Mouse (Mus musculus) layer of hippocampus, postnatal 10 days (tissue): ENCODE data around the gene Micall1. TPM values are rescaled to one million over a fixed set of nuclear protein-coding genes. Genes with fewer than 3 reads are reported as not detected.

Experiments used
- DNase-seq, 2 experiments: peaks; one replicate each; pipeline ENCODE4 v3.0.0; 2021; ENCODE audit warnings: low spot score in 2 of 2
- total RNA-seq, 2 experiments: library from RNA; stranded (reverse); gene quantifications; 2 replicates each; pipeline ENCODE4 v1.2.3; 2021

Gene Micall1
- total RNA-seq, 2 experiments from 2014 or later: 30.4 to 33.0 TPM

- DNase-seq: no peak
Observed at GRCm38 (mm10) chr15:79096556-79096955, 12.1 kb upstream of the Micall1 start.

DNA sequence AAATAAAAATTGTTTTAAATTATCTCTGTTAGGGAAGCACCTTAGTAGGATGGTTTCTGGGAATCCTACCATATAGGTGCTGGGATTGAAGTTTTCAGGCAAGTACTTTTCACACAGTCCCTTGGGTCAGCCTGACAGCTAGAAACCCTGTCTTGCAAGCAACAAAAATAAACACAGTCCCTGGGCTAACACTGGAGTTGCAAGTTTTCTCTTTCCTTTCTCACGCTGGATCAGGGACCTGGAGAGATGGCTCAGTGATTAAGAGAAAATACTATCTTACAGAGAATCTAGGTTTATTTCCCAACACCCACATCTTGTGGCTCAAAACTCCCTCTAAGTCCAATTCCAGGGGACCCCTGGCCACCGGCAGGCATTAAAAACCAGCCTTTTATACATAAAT lies 11.6 kb upstream of the Micall1 start:
- DNase-seq: no peak

- DNase-seq: peak; percentile 51 to 65
Observed at GRCm38 (mm10) chr15:79097611-79098025, 11.1 kb upstream of the Micall1 start.

GRCm38 (mm10) chr15:79098220-79098619 lies 10.5 kb upstream of the Micall1 start:
- DNase-seq: no peak

- DNase-seq: no peak
Observed at GRCm38 (mm10) chr15:79098868-79099267, 9.8 kb upstream of the Micall1 start.

GRCm38 (mm10) chr15:79099456-79099855 lies 9.2 kb upstream of the Micall1 start:
- DNase-seq: no peak

- DNase-seq: no peak
Observed at GRCm38 (mm10) chr15:79100391-79100790, 8.3 kb upstream of the Micall1 start.

GRCm38 (mm10) chr15:79101531-79101930 lies 7.2 kb upstream of the Micall1 start:
- no peak for DNase-seq

DNA sequence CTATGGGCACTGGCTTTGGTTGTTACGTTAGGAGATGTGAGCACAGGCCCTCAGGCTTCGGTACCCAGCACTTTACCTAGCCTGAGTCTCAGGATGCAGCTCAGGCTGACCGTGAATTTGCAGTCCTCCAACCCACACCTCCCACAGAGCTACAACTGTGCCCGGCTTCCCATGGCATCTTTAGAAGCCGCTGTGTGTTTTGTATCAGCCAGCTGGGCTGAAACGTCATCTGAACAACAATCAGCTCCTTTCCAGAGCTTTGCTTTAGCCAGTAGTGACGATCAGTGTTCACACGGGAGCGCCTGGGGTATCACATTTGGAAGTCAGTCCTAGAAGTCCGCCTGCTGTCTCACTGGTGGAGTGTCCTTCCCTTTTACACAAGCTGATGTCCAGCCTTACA lies 5.4 kb upstream of the Micall1 start:
- peak in 1 of 2 experiments; percentile 9 for DNase-seq

- no peak for DNase-seq
Observed at GRCm38 (mm10) chr15:79105804-79106203, 2.9 kb upstream of the Micall1 start.

DNA sequence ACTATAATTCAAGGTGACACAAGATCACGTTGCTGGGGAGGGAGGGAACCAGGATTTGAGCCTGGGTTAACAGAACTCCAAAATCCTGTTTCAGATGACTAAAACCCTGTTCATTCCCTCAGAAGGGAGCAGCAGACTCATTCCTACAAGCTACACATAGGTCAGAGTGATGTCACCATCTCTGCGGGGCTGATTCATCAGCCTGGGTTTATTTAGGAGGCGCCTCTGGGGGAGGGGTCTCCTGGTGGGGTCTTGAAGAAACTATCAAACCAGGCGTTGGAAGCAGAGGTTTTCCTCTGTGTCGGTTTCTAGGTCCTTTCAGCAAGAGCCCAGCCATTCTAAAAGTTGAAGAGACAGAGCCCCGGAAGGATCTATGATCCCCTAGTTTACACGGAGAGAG lies 732 bp upstream of the Micall1 start:
- no peak for DNase-seq

GRCm38 (mm10) chr15:79109321-79109934 lies 730 bp downstream of the Micall1 start:
- peak; percentile 47 to 61 for DNase-seq

DNA sequence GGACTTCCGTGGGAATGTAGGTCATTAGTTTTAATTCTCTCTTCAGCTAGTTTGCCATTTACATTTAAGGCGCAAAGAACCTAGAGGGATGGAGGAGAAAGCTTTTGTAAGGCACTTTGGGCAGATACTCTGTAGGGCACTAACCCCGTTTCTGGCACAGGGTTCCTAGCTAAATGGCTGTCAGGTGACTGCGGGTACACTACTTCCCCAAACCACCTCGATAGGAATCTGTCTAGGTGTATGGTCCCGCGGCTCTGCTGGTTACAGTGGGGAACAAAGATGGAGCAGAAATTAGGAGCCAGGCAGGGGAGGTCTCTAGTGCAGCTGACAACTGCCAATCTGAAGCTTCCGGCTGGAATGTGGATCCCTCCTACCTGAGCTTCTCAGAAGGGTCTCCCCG lies 1.3 kb downstream of the Micall1 start:
- DNase-seq: no peak

DNA sequence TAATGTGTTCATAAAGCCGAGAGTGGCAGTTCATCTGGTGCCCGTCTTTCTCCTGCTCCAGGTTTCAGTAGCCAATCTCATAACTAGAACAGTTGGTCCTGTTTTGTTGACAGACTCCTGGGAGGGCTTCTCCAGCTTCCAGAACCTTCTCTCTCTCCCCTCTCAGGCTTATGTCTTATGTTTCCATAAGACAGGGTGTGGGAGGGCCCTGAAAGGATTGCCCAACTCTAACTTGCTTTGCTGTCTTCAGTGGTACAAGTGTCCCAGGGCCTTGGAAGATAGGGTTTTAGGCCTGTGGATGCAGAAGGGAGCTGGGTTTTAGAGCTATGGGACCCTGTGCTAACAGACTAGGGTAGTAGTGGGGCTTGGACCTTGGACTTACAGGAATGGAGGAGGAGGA lies 1.8 kb downstream of the Micall1 start:
- DNase-seq: no peak

- no peak for DNase-seq
Observed at GRCm38 (mm10) chr15:79111774-79112173, 3.1 kb downstream of the Micall1 start.

GRCm38 (mm10) chr15:79115276-79115675 lies 6.6 kb downstream of the Micall1 start:
- no peak for DNase-seq

GRCm38 (mm10) chr15:79119491-79119890 lies 10.8 kb downstream of the Micall1 start:
- no peak for DNase-seq

- no peak for DNase-seq
Observed at GRCm38 (mm10) chr15:79122119-79122518, 13.4 kb downstream of the Micall1 start.

DNA sequence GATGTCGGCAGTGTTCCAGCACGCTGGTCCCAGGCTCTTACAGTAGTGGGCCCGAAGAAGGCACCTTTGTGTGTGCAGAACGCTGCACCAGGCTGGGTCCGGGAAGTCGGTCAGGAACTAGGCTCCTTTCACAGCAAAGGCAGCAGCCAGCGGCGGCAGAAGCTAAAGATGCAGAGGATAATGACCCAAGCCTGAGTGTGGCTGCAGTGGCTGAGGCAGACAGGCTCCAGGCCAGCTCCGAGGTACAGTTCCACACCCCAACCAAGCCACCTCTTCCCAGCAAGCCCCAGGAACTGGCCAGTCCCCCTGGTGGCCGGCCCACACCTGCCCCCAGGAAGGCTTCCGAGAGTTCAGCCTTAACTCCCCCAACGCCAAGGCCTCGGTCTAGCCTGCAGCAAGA lies 13.8 kb downstream of the Micall1 start:
- no peak for DNase-seq

GRCm38 (mm10) chr15:79123751-79124150 lies 15.1 kb downstream of the Micall1 start:
- DNase-seq: no peak

DNA sequence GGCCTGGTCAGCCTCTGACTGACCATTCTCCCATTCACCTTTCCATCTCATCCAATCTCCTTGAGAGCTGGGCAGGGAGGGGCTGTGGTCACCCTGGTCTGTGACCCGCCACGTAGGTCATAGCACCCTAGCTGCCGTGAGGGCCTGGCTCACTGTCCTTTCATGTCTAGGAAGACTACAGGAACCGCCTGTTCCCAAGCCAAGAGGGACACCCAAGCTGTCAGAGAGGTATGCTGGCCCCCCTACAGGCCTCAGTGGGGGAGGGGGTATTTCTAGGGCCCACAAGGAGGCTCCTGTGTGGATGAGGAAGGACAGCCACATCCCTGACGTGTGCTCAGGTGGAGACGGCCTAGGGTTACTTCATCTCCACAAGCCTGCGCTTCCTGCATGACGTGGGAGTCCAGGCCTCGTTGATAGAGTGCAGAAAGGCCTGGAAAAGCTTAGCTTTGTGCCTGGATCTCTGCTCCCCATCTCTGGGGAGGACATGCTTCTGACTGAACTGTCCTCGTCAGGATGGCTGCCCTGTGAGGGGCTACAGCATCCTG lies 15.7 kb downstream of the Micall1 start:
- no peak for DNase-seq

DNA sequence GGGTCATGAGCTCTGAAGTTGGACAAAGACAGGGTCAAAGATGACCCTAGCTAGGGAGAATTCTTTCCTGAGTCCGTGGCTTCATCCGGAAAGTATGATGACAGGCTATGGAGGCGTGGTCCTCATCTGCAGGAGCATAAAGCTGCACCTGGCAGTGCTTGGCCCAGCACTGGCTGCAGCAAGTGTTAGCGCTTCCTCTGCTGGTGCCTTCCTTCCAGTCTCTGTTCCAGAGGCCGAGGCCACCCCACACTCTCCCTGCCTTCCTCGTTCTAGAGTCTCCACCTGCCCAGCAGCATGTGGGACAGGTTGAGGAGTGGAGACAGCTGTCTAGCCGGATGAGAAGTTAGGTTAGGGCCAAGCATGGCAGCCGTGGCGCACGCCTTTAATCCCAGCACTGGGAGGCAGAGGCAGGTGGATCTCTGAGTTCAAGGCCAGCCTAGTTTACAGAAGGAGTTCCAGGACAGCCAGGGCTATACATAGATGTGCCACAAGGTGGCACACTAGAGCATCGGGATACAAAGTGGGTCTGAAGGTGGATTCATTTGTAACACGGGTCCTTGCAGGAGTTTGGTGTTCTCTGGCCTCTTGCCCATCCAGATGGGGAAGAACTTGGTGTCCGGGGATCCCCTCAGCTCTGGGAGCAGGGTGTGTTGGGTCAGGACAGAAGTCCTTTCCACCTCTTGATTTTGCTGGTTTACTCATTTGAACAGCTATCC lies 17.7 kb downstream of the Micall1 start:
- DNase-seq: peak; percentile 50 to 60

- no peak for DNase-seq
Observed at GRCm38 (mm10) chr15:79127101-79127500, 18.4 kb downstream of the Micall1 start.
